Mouse (Mus musculus) CD4-positive, CD25-positive, alpha-beta regulatory T cell, adult 4 months (primary cell): ENCODE measurements around the gene Tardbp. TPM values are rescaled to one million over a fixed set of nuclear protein-coding genes. Genes with fewer than 3 reads are reported as not detected.

Source experiments
- polyA plus RNA-seq, 2 experiments: library from polyadenylated mRNA; unstranded; fragments of 100-300 nt; shearing (Covaris generic); gene quantifications; one replicate each; pipeline ENCODE4 v1.2.1; 2017

Gene Tardbp
- polyA plus RNA-seq, 2 experiments from 2014 or later: 158 to 201 TPM

Other genes with a start within 250 kb of the Tardbp start
- gene Ubiad1, start 182.2 kb downstream of the Tardbp start, polyA plus RNA-seq: 10 to 100 TPM in 1 of 2 experiments, 1 to 10 TPM in 1; 8.7 to 12.9 TPM
- gene Mtor, start 178.4 kb downstream of the Tardbp start, polyA plus RNA-seq: 10 to 100 TPM in 1 of 2 experiments, 1 to 10 TPM in 1; 7.9 to 13.0 TPM
- gene Angptl7, start 126.6 kb downstream of the Tardbp start, polyA plus RNA-seq: under 1 TPM; 0.59 to 0.65 TPM
- gene Exosc10, start 68.6 kb downstream of the Tardbp start, polyA plus RNA-seq: 100 to 1,000 TPM in 1 of 2 experiments, 10 to 100 TPM in 1; 92.7 to 146 TPM
- gene Srm, start 35.5 kb downstream of the Tardbp start, polyA plus RNA-seq: 1 to 10 TPM; 5.0 to 5.4 TPM
- gene Masp2, start 24.5 kb downstream of the Tardbp start, polyA plus RNA-seq: under 1 TPM in 1 of 2 experiments, not detected in 1; 0.36 TPM
- not detected for gene Gm572, start 16.3 kb upstream of the Tardbp start, polyA plus RNA-seq
- gene Casz1, start 177.4 kb upstream of the Tardbp start, polyA plus RNA-seq: 1 to 10 TPM; 1.0 to 1.9 TPM